Mouse (Mus musculus) brain, embryonic 18.5 days (tissue): Measurements from ENCODE around the gene Slc16a5.

Source experiments
- DNase-seq: peaks from one replicate; pipeline ENCODE4 v3.0.0-alpha.2; 2012; ENCODE audit warnings: low read depth, low spot score

Gene Slc16a5

DNA sequence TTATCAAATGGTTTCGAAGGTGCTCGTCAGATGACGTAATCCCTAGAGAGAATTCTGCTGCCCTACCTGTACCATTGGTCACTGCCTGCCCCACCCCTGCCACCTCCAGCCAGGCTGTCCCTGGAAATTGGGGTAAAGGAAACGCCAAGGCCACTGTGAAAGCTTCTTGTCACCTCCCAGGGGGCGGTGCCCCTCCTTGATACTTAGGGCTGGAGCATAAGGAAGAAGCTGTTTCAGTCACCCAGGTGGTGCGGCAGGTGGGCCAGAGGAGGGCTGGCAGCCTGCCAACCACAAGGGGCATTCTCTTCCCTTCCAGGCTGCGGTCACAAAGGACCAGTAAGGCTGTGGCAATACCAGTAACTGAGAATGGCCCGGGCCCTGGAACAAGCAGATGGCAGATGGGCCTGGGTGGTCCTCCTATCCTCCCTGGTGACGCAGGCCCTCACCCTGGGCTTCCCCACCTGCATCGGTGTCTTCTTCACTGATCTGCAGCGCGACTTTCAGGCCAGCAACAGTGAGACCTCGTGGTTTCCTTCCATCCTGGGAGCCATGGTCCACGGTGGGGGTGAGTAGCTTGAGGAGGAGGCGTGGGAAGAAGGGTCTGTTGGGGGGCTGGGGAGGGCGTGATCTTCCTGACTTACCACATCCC lies at the start of gene Slc16a5:
Gene Slc16a5 (plus strand): TSS at position 232 of the 649 bp plus-strand sequence.
- no peak for DNase-seq

DNA sequence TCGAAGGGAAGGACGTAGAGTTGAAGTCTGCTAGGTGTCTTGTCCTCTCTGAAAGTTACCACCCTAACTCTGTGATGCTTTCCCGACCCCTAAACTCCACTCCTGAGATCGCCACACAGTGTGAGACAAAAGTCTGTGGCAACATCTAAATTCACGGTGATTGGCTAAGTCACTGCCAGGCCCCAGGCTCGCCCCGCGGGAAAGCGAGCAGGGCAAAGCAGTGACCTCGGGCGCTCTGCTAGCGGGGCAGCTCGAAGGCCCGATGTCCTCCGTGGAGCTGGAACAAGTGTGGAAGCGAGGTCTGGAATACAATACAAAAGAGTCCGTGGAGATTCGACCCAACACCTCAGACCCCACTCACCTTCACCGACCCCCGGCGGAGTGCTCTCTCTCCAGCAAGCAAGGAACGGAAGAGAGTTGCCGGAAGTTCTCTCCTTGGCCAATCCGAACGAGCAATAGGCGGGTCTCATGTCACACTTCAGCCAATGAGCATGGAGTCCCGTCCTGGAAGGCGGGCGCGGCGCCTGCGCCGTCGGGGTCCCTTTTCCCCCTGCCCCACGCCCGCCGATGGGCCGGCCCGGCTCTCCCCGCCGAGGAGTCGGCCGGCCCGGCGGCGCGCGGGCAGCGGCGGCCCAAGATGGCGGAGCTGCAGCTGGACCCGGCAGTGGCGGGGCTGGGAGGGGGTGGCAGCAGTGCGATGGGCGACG lies 42.6 kb upstream of the Slc16a5 start, which contains the start of the genes Atp5h and Kctd2:
Gene Atp5h (minus strand): TSS at position 432 of the 707 bp plus-strand sequence.
Gene Kctd2 (plus strand): TSS at position 598 of the 707 bp plus-strand sequence.
- DNase-seq, result peak; percentile 94

DNA sequence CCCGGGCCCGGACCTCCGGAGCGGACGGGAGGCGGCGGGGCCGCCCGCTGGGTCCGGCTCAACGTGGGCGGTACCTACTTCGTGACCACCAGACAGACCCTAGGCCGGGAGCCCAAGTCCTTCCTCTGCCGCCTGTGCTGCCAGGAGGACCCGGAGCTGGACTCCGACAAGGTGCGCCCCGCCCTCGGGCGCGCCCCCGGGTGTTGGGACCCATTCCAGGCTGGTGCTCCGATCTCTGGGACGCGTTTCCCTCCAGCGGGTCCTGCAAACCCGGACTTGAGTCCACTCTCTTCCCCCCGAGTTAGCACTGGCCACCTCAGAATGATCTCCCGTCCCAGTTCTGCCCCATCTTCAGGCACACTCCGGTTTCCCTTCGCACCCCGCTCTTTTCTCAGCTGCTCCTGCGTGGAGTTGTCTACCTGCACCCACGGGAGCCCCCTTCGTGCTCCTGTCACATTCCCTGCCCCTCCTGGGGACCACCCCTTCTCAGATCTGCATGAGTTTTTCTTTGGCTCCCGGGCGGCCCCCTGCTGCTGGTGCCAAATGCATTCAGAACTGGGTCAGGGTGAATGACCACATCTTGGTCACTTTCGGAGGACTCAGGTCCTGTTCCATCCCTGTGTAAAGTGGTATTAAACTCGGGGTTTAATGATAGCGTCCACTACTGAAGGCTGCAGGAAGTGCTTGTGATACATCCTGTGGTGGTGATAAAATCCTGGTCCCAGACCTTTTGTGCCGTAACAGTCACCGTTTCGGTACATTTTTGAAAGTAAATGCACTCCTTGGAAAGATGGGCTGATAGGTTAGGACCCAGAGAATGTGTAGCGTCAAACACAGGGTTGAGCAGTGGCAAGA lies 41.7 kb upstream of the Slc16a5 start:
- DNase-seq, result no peak

DNA sequence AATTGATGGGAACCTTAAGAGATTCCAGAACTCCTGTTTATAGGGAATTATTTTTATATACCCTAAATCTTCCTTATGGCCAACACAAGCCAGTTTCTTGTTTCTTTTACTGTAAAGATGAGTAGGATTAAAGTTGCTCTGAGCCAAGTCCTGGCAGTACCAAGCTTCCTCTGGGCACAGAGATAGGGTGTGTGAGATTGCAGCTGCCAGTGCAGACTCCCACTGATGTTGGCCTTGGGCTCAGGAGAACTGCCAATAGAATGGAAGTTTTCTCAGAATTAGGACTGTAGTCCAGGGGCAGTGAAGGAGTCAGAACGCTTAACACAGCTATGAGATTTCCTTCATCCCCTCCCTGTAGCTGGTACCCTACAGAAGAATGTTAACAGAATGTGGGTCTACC lies 40.9 kb upstream of the Slc16a5 start:
- DNase-seq, result no peak

DNA sequence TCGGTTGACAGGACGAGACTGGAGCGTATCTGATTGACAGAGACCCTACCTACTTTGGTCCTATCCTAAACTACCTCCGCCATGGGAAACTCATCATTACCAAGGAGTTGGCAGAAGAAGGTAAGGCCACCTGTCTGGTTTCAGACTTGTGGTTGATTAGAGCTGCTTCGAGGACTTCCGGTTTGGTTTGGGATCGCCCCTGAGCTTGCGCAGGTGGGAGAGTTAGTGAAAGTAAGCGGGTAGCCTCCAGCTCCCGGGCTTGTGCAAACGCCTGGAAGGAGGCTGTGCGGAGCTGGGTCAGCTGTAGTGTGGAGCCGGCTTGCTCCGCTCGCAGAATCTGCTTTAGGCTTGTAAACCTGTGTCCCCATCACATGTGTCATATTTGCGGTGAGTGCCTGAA lies 40.3 kb upstream of the Slc16a5 start:
- no peak for DNase-seq

DNA sequence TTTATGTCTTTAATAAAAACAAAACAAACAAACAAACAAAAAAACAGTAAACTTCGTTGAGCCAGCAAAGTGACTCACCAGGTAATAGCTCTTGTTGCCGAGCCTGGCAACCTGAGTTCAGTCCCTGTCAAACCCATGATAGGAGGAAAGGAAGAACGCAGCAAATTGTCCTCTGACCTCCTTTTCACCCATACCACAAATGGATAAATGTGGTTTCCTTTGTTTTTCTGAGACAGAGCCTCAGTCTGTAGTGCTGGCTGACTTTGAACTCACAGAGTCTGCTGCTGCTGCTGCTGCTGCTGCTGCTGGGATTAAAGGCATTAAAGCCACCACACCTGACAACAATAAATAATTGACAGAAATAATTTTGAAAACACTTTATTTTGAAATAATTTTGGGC lies 39.2 kb upstream of the Slc16a5 start:
- no peak for DNase-seq

DNA sequence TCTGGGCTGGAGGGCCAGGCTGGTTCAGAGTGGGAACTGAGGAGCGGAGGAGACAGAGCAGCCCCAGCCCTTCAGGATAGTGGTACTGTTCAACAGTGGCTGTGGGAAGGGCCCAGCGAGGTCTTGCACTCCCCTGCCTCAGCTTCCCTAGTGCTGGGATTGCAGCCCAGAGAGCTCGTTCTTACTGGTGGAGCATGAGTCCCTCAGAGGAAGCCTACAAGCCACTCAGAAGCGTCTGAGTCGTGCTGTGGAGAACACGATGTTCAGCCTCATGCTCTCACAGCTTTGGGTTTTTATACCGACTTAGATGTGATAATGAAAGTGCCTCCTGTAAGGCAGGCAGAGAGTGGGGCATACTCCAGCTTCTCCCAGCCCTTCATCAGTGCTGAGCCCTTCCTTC lies 37.6 kb upstream of the Slc16a5 start:
- no peak for DNase-seq

DNA sequence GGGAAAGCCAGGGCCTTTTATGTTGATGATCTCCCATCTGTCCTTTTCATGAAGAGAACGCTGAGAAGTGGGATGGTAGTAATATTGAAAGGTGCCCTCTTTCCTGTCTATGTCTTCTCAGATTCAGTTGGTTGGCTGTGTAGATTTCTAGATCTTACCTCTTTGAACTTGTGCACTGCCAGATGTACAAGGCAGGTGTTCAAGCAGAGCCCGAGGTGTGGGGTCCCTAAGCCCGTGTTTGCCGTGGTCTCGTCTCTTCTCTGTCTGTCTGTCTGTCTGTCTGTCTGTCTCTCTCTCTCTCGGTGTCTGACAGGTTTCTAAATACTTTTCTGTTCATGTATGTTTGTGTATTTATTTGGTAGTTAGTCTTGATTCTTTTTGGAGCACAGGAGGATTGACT lies 36.6 kb upstream of the Slc16a5 start:
- DNase-seq, result no peak

DNA sequence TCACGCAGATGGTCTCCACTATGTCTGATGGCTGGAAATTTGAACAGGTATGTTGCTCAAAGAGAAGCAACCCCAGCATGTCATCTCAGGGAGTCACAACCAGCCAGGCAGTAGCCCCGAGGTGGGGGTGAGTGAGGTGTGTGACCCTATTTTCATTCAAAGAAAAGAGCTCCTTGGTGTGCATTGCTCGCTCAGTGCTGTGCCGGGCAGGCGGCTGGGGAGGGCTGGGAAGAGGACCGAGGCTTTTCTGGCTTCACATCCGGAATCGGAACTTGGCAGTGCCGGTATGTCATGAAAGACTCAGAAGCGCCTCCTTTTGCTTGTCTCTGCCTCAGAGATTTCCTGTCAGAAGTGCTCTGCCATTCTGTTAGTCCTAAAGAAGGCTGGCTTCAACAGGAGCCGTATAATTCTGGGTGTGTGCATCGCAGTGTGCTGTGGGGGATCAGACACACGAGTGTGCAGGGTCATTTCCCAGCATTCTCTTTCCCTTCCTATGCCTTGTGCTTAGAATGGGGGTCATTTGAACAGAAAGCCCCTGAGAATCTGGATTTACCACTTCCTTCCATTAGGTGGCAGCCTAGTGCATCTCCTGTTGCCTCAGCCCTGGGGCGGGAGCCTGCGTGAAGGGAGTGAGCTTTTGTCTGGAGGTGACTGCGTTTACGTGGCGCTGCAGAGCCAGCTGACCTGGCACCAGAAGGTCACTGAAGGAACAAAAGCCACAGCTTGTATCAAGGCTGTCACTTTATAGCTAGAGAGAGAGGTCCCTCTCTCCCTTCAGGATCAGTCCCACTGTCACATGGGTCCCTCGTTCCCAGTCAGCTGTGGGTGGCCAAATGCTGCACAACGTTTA lies 34.6 kb upstream of the Slc16a5 start:
- DNase-seq, result peak; percentile 69

DNA sequence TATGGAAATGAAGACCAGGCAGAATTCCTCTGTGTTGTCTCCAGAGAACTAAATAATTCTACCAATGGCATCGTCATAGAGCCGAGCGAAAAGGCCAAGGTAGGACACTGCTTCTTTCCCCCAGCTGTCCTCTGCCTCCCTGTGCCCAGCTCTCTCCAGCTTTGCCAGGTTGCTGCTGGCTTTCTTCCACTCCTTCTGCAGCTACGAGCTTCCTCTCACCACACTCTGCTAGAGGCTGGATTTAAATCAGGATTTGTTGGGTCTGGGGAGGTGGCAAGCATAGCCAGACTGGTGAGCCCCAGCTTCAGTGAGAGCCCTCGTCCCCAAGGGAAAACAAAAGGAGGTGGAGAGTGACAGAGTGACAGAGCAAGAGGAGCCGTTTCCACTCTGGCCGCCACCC lies 33.0 kb upstream of the Slc16a5 start:
- DNase-seq, result no peak

DNA sequence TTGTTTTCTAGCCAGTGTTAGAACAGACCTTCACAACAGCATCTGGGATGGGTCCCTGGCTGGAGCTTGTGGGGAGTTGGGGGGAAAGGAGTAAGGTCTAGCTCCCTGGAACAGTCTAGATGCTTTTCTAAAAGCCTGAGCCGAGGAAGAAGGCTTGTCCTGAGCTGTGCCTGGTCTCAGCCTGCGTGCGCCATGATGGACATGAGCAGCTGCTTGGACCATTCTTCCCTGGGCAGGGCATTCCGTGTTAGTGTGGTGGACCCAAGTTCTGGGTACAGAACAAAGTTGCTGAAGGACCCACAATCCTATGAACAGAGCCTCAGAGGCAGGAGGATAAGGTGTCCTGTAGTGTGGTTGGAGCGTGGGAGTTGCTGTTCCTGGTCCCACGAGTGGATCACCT lies 31.7 kb upstream of the Slc16a5 start:
- DNase-seq, result no peak

DNA sequence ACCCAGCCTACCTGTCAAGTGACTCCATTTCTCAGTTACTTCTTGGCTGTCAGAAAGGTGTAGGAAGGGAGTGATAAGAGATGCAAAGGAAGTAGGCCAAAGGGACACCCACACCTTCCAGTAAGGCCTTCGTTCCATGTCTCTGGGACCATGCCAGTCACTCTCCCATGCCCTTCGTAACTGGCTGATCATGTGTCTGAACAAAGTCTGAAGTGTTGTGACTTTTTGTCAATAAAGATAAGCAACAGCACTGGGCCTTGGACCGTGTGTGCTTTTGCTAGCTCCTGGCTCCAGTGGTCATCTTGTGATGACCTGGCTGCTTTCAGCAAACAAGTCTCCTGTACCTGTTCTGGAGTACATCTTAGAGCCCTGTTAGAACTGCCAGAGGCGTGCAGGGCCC lies 29.5 kb upstream of the Slc16a5 start:
- DNase-seq, result no peak

DNA sequence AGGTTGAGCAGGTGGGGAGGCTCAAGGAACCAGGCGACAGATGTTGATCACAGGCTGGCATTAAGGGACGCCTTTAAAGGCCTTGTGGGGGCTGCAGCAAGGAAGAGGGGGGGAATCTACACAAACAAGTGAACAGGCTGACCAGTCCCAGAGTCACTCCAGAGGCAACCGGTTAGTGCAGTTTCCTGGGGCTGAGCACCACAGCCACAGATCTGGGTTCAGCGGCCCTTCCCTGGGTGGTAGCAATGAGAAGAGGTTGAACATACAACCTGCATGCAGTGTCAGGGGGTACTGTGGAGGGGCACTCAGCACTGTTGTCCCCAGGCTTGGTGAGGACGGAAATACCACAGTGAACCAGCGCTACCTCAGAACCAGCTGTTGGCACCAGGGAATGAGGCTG lies 28.9 kb upstream of the Slc16a5 start:
- DNase-seq, result no peak

DNA sequence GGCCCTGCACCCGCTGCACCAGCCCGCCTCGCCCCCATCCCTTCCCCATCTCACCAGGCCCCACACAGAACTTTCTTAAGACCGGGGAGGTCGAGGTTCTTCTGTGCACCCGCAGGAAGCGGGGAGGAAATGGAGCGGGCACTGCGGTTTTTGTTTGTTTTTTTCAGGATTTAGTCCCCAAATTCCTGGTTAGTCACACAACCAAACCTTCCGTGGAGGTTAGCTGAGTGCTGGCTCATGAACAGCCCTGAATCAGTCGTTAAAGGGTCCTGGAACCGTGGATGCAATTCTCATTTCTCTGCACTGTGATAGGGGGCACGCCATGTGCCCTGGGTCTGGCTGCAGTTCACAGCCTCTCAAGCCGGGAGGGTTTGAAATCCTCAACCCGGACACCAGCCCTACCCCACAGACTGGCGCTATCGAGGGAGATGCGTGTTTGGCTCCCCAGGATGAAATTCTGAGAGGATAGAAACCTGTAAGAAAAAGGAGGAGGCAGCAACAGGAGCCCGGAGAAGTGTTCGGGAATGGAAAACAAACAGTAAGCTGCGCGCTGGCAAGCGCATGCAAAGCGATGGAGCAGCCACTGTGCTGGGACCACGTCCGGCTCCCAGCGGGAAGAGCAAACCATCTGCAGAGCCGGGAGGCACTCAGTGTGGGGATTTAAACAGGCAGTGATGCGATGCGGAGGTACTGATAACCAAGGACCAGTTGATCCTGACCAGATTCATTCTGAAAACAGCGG lies 26.5 kb upstream of the Slc16a5 start:
- DNase-seq, result no peak

DNA sequence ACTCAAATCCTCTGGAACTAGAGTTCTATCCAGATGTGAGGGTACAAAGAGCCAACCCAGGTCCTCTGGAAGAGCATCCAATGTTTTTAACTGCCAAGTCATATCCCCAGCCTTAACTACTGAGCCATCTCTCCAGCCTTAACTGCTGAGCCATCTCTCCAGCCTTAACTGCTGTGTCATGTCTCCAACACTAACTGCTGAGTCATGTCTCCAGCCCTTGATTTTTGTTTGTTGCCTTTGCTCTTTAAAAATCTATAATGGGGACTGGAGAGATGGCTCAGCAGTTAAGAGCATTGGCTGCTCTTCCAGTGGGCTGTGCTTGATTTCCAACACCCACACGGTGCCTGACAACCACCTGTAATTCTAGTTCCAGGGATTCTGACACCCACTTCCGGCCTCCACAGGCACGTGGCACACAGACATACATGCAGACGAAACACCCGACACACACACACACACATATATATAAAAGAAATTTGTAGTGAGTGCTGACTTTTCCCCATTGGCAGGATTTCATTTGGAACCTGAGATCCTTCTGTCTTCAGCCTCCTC lies 24.6 kb upstream of the Slc16a5 start:
- DNase-seq, result no peak

DNA sequence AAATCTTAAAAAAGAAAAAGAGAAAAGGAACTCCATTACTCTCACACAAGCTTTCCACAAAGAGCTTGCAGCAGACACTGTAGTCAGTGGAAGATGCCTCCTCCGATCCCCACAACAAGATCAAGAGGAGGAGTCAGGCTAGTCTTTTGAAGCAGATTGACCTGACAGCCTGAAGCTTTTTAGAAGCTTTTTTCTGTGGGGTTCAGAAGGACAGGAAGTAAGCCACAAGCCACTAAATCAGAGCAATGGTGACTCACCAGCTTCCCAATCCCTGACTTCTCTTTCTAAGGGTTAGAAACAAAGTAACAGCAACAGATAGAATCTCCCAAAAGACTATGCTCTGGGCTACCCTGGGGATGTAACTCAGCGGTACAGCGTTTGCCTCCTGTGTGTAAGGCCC lies 22.9 kb upstream of the Slc16a5 start:
- DNase-seq, result no peak

DNA sequence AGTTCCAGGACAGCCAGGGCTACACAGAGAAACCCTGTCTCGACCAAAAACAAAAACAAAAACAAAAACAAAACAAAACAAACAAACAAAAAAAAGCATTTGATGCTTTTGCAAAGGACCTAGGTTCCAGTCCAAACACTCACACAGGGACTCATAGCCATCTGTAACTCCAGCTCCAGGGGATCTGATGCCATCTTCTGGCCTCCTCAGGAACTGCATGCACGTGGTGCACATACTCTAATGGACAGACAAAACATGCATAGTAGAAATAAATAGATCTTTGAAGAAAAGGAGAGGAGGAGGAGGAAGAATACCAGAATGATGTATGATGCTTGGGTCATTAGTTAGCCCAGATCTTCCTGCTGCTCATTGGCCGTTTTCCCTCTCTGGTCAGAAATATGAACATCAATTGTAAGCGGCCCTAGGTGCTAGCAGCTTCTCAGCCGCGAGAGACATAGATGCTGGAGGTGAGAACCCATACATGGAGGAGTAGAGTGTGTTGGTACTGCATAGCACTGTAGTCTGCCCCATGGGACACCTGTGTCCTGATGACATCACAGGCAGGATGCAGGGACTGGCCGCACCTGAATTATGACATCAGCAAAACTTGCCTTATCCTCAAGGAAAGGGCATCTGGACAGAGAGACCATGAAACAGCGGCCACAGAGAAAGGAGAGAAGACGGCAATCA lies 22.2 kb upstream of the Slc16a5 start, which contains the start of gene Trim80:
Gene Trim80 (plus strand): TSS at position 640 of the 690 bp plus-strand sequence.
- no peak for DNase-seq

DNA sequence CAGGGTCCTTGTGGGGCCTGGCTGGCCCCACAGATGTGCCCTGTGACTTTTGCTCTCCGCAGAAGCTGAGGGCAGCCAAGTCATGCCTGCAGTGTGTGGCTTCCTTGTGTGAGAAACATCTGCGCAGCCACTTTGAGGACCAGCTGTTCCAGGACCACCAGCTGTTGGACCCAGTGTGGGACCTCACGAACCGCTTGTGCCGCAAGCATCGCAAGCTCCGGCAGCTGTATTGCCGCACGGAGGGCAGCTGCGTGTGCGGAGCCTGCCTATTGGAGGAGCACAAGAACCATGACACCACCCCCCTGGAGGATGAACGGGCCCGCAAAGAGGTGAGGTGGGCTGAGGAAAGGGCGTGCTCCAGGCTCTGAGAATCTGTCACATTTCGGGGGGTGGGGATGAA lies 20.9 kb upstream of the Slc16a5 start:
- DNase-seq, result no peak

DNA sequence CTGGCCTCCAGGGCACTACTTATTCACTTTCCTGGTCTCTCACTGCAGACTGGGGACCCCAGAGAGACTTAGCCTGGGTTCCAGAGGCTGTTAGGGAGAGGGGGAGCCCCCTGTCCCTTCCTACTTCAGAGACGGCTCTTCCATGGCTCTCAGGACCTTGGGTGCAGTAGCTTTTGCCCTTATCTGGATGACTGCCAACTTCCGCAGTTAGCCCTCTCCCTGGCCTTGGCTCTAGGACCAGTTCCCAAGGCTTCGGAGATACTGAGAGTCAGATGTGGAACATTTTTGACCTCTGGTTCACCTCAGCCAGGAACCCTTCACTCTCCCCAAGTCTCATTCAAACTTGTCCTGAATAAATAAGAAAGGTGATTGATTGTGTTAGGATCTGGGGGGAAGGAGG lies 15.4 kb upstream of the Slc16a5 start:
- DNase-seq, result no peak
